Mouse (Mus musculus) heart, embryonic 13.5 days (tissue): ENCODE data around the gene Dclk1. TPM values are rescaled to one million over a fixed set of nuclear protein-coding genes. Genes with fewer than 3 reads are reported as not detected.

Experiments
- ATAC-seq: fragments of 200-750 bp; cut with Nextera tagmentation; 2 replicates; pipeline ENCODE4 v1.8.0; 2017; ENCODE audit warnings: moderate TSS enrichment; ENCODE audit not compliant: insufficient number of reproducible peaks, low FRiP score, low TSS enrichment; ENCODE audit errors: extremely low read depth
- H3K27ac ChIP-seq: fragments of 300-500 bp; sonication (generic); replicated peaks from 2 replicates; pipeline ENCODE4 v1.5.1; 2015; ENCODE audit warnings: moderate library complexity, mild to moderate bottlenecking, inconsistent platforms
- H3K27me3 ChIP-seq: fragments of 300-500 bp; sonication (generic); replicated peaks from 2 replicates; pipeline ENCODE4 v1.6.1; 2015; ENCODE audit warnings: mild to moderate bottlenecking, inconsistent platforms
- H3K36me3 ChIP-seq: fragments of 300-500 bp; sonication (generic); 2 replicates; pipeline ENCODE4 v1.6.1; 2015; ENCODE audit warnings: mild to moderate bottlenecking, inconsistent platforms
- H3K4me1 ChIP-seq: fragments of 300-500 bp; sonication (generic); 2 replicates; pipeline ENCODE4 v1.6.1; 2015; ENCODE audit warnings: inconsistent platforms
- H3K4me2 ChIP-seq: fragments of 300-500 bp; sonication (generic); 2 replicates; pipeline ENCODE4 v1.6.1; 2015; ENCODE audit warnings: inconsistent platforms, mild to moderate bottlenecking, moderate library complexity
- H3K4me3 ChIP-seq: fragments of 300-500 bp; sonication (generic); 2 replicates; pipeline ENCODE4 v1.5.1; 2015; ENCODE audit warnings: moderate library complexity, mild to moderate bottlenecking, inconsistent platforms
- H3K9ac ChIP-seq: fragments of 300-500 bp; sonication (generic); 2 replicates; pipeline ENCODE4 v1.6.1; 2015; ENCODE audit warnings: inconsistent platforms, mild to moderate bottlenecking, moderate library complexity
- H3K9me3 ChIP-seq: fragments of 300-500 bp; sonication (generic); 2 replicates; pipeline ENCODE4 v1.6.1; 2016; ENCODE audit warnings: inconsistent platforms
- WGBS: fragments of 180-500 bp; shearing (Covaris S2); methylation state at CpG from one replicate; pipeline ENCODE4 v1.1.7; 2015; ENCODE audit warnings: mixed read lengths; 5-methylcytosine and 5-hydroxymethylcytosine counted together
- polyA plus RNA-seq: library from polyadenylated mRNA; unstranded; fragments of >200 nt; fragmentation: Nextera tagmentation; extraction: Ambion mirVana; gene quantifications from 2 replicates; pipeline ENCODE4 v1.2.1, GENCODE M21; 2015

Dclk1 gene
- polyA plus RNA-seq, 1 experiment from 2014 or later, result 8.2 TPM

GRCm38 (mm10) chr3:55260139-55260538, 18.0 kb downstream of the Dclk1 start:
- 45% methylated on average over 7 of the region's 7 CpGs for WGBS
- ATAC-seq, result no peak
- H3K4me2 ChIP-seq, result peak overlapping the region; percentile 9; the same call in 1 of the 2 replicates

GRCm38 (mm10) chr3:55266091-55266490, 23.9 kb downstream of the Dclk1 start:
- Histone ChIP-seq H3K4me1 (peaks cover 7% of the 10 kb centered on the region), H3K4me3 (no peak overlapping the region), H3K27me3 (no peaks in the 10 kb centered on the region), H3K4me2 (no peak overlapping the region), H3K36me3 (no peaks in the 10 kb centered on the region), H3K27ac (no peak overlapping the region), H3K9me3 (no peaks in the 10 kb centered on the region), H3K9ac (no peak overlapping the region)
- no peak for ATAC-seq
- WGBS, result 81% methylated on average over 5 of the region's 5 CpGs

More at GRCm38 (mm10) chr3:55260139-55260538, 18.0 kb downstream of the Dclk1 start:
- H3K9ac ChIP-seq, result peak overlapping the region; percentile 40; the same call in 1 of the 2 replicates
- no peaks in the 10 kb centered on the region for H3K27me3 ChIP-seq
- H3K9me3 ChIP-seq, result no peaks in the 10 kb centered on the region
- H3K27ac ChIP-seq, result peak overlapping the region; percentile 24; the same call in 1 of the 2 replicates
- H3K36me3 ChIP-seq, result no peaks in the 10 kb centered on the region
- H3K4me3 ChIP-seq, result no peak overlapping the region
- peaks cover 13% of the 10 kb centered on the region for H3K4me1 ChIP-seq

GRCm38 (mm10) chr3:55269802-55270201, 27.6 kb downstream of the Dclk1 start:
- 52% methylated on average over 4 of the region's 4 CpGs for WGBS
- H3K27ac ChIP-seq, result no peak overlapping the region
- no peaks in the 10 kb centered on the region for H3K27me3 ChIP-seq
- no peak overlapping the region for H3K9ac ChIP-seq
- H3K4me1 ChIP-seq, result peaks cover 19% of the 10 kb centered on the region
- no peak overlapping the region for H3K4me2 ChIP-seq
- no peaks in the 10 kb centered on the region for H3K9me3 ChIP-seq
- ATAC-seq, result no peak
- no peaks in the 10 kb centered on the region for H3K36me3 ChIP-seq
- no peak overlapping the region for H3K4me3 ChIP-seq

DNA sequence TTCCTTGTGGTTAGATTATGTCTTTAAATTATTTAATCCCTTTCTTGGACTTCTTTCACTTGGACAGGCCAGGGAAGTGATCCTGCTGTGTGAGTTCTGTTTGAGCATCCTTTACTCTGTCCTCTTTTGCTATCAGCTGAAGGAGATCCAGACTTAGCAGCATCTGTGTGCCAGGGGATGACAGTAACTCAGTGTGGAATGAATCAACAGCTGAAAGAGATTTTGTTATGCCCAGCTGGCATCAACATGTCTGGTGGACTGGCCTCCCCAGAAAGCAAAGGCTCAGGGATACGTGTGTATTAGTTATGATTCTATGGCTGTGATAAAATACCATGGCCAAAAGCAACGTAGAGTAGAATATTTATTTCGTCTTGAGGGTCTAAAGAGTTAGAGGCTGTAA, 28.2 kb downstream of the Dclk1 start:
- ATAC-seq, result no peak
- H3K4me1 ChIP-seq, result peaks cover 19% of the 10 kb centered on the region
- no peaks in the 10 kb centered on the region for H3K9me3 ChIP-seq
- H3K36me3 ChIP-seq, result no peaks in the 10 kb centered on the region
- H3K27me3 ChIP-seq, result no peaks in the 10 kb centered on the region
- H3K27ac ChIP-seq, result no peak overlapping the region
- H3K9ac ChIP-seq, result no peak overlapping the region
- H3K4me2 ChIP-seq, result no peak overlapping the region
- WGBS, result 80% methylated on average over 3 of the region's 3 CpGs
- no peak overlapping the region for H3K4me3 ChIP-seq

GRCm38 (mm10) chr3:55270920-55271319, 28.8 kb downstream of the Dclk1 start:
- Histone ChIP-seq H3K4me3 (no peak overlapping the region), H3K4me2 (no peak overlapping the region), H3K27me3 (no peaks in the 10 kb centered on the region), H3K27ac (no peak overlapping the region), H3K4me1 (peaks cover 19% of the 10 kb centered on the region), H3K9ac (no peak overlapping the region), H3K9me3 (no peaks in the 10 kb centered on the region), H3K36me3 (no peaks in the 10 kb centered on the region)
- 72% methylated on average over 5 of the region's 5 CpGs for WGBS
- ATAC-seq, result no peak

DNA sequence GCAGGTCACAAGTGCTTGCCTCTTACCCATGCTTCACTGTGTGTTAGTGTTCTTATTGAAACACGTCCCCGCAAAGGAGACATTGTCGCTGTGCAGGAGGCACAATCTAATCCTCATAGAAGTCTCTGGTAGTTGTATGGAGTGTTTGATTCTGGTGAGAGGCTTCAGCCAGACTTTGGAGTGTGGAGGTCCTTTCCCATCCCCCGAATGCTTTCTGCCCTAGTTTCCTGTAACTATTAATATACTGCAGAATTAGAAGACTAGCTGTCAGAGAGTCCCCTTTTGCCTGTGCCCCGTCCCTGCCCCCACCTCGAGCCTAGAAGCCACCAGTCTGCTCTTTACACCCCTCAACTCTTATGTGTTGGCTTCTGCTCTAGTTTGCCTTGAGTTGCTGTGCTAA, 30.4 kb downstream of the Dclk1 start:
- H3K9ac ChIP-seq, result no peak overlapping the region
- H3K4me3 ChIP-seq, result no peak overlapping the region
- no peak overlapping the region for H3K4me2 ChIP-seq
- no peaks in the 10 kb centered on the region for H3K27me3 ChIP-seq
- WGBS, result 60% methylated on average over 6 of the region's 6 CpGs
- H3K27ac ChIP-seq, result peak overlapping the region; percentile 24; the same call in 1 of the 2 replicates
- no peaks in the 10 kb centered on the region for H3K36me3 ChIP-seq
- no peaks in the 10 kb centered on the region for H3K9me3 ChIP-seq
- H3K4me1 ChIP-seq, result peaks cover 19% of the 10 kb centered on the region
- ATAC-seq, result no peak

DNA sequence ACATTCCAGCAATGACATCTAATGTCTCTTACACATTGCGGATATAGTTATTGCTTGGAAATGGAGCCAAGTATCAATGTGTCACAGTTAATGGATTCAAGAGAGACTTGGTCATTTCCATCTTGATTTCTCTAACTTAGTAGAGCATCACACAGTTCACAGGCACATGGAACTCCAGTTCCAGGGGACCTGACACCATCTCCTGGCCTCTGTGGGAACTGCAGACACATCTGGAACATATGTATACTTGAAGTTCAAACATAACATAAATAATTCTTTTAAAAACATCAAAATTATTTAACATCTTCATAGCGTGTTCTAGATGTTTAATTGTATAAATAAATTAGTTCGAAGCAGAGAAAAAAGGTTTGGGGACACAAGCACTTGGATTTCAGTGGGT, 34.3 kb downstream of the Dclk1 start:
- Histone ChIP-seq H3K4me1 (peaks cover 22% of the 10 kb centered on the region), H3K4me3 (no peak overlapping the region), H3K36me3 (no peaks in the 10 kb centered on the region), H3K27ac (no peak overlapping the region), H3K27me3 (no peaks in the 10 kb centered on the region), H3K4me2 (no peak overlapping the region), H3K9me3 (no peaks in the 10 kb centered on the region), H3K9ac (no peak overlapping the region)
- 82% methylated on average over 3 of the region's 3 CpGs for WGBS
- ATAC-seq, result no peak

- no peaks in the 10 kb centered on the region for H3K36me3 ChIP-seq
- no peaks in the 10 kb centered on the region for H3K27me3 ChIP-seq
- no peak overlapping the region for H3K4me3 ChIP-seq
- H3K4me2 ChIP-seq, result no peak overlapping the region
- no peak overlapping the region for H3K9ac ChIP-seq
- no peak overlapping the region for H3K27ac ChIP-seq
- no peak for ATAC-seq
- 82% methylated on average over 1 of the region's 1 CpGs for WGBS
- no peaks in the 10 kb centered on the region for H3K9me3 ChIP-seq
- H3K4me1 ChIP-seq, result peaks cover 22% of the 10 kb centered on the region
Measured at GRCm38 (mm10) chr3:55276851-55277250, 34.7 kb downstream of the Dclk1 start.

DNA sequence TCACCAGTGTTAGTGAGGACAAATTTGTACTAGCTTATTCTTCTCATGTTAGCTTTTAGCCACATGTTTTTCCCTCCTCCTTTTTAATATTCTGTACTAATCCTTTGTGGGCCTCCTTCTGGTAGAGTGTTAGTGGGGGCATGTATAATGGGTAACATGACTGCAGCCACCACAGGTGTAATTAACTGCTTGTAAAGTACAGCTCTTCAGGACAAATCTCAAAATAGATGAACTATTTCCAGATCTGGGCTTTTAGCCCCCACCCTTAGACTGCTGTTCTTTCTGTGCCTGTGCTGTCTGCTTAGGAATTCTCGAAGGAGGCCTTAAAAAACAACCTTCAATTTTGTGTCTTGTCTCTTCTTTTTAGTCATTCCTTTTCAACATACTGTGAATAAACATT, 35.7 kb downstream of the Dclk1 start:
- Histone ChIP-seq H3K4me3 (no peak overlapping the region), H3K9me3 (no peaks in the 10 kb centered on the region), H3K27ac (no peak overlapping the region), H3K36me3 (no peaks in the 10 kb centered on the region), H3K27me3 (no peaks in the 10 kb centered on the region), H3K4me1 (peaks cover 15% of the 10 kb centered on the region), H3K9ac (no peak overlapping the region), H3K4me2 (no peak overlapping the region)
- ATAC-seq, result no peak
- 53% methylated on average over 1 of the region's 1 CpGs for WGBS

- H3K4me2 ChIP-seq, result no peak overlapping the region
- no peaks in the 10 kb centered on the region for H3K27me3 ChIP-seq
- 79% methylated on average over 4 of the region's 4 CpGs for WGBS
- H3K4me1 ChIP-seq, result peaks cover 20% of the 10 kb centered on the region
- no peak for ATAC-seq
- no peaks in the 10 kb centered on the region for H3K36me3 ChIP-seq
- H3K4me3 ChIP-seq, result no peak overlapping the region
- H3K9me3 ChIP-seq, result no peaks in the 10 kb centered on the region
- H3K9ac ChIP-seq, result no peak overlapping the region
- H3K27ac ChIP-seq, result no peak overlapping the region
Measured at GRCm38 (mm10) chr3:55279923-55280322, 37.8 kb downstream of the Dclk1 start.

- H3K9me3 ChIP-seq, result no peaks in the 10 kb centered on the region
- H3K9ac ChIP-seq, result no peak overlapping the region
- H3K4me1 ChIP-seq, result peaks cover 25% of the 10 kb centered on the region
- no peak overlapping the region for H3K4me2 ChIP-seq
- H3K4me3 ChIP-seq, result no peak overlapping the region
- ATAC-seq, result no peak
- no peaks in the 10 kb centered on the region for H3K27me3 ChIP-seq
- H3K36me3 ChIP-seq, result no peaks in the 10 kb centered on the region
- H3K27ac ChIP-seq, result no peak overlapping the region
Measured at GRCm38 (mm10) chr3:55280471-55280870, 38.3 kb downstream of the Dclk1 start.

DNA sequence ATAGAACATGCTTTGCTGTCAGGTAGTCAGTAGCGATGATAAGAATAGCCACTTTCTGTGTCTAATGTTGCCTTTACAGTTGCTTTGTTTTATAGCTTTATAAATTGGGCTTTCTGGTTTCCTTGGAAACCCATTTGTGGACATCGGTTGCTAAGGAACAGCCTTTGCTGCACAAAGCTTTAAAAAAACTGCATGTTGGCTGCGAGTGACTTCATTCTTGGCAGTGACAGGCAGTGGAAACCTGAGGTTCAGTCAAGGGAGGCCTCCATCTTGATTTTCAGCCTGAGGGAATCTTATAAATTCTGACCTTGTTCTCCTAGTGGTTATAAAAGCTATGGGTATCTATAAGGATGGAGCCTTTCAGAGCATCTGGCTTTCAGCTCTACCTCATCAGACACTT, 42.1 kb downstream of the Dclk1 start:
- Histone ChIP-seq H3K27me3 (no peaks in the 10 kb centered on the region), H3K9me3 (no peaks in the 10 kb centered on the region), H3K4me1 (peaks cover 22% of the 10 kb centered on the region), H3K36me3 (no peaks in the 10 kb centered on the region), H3K9ac (no peak overlapping the region), H3K27ac (no peak overlapping the region), H3K4me3 (no peak overlapping the region), H3K4me2 (no peak overlapping the region)
- ATAC-seq, result no peak
- 45% methylated on average over 3 of the region's 3 CpGs for whole genome bisulfite sequencing
